Mouse (Mus musculus): ENCODE measurements around the gene Mrpl39. TPM values are rescaled to one million over a fixed set of nuclear protein-coding genes. Genes with fewer than 3 reads are reported as not detected.

The Mrpl39 gene
- polyA plus RNA-seq, 1 experiment from 2014 or later, result 44.9 TPM

DNA sequence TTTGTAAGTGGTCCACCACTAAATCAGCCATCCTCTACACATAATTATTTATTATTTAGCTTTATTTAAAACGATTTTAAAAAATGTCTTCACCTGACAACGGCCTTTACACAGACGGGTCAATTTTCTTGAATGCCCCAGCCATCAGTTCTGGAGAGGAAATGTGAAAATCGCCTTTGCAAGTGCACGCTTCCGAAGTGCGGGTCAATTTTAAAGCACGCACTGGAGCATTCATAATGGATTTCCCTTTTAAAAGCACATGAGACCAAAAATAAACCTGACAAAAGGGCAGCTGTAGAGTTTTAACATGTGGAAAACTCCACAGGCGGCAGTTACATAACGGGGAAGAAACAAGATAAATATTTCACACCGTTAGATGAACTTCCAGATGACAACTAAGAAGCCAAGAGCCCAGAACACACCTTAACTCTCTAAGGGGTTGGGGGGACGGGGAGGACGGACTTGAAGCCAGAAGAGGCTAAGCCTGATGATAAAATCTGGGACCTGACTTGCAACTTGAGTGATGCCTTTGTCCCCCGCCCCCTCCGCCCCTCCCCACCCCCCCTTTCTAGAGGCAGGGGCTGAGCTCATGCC lies 37.8 kb upstream of the Mrpl39 start:
- Histone ChIP-seq H3K36me3 (ENCODE audit: poor library complexity, severe bottlenecking) (no peaks in the 10 kb centered on the region), H3K4me1 (peaks cover 24% of the 10 kb centered on the region), H3K9me3 (replicated peaks) (no peaks in the 10 kb centered on the region), H3K9ac (peak overlapping the region; percentile 70), H3K4me3 (peak overlapping the region; percentile 57), H3K27me3 (no peaks in the 10 kb centered on the region), H3K27ac (peak overlapping the region; percentile 94), H3K4me2 (peak overlapping the region; percentile 70)
- WGBS, result 1% methylated on average over 15 of the region's 15 CpGs
- ATAC-seq, result peak; percentile 22

GRCm38 (mm10) chr16:84772496-84773267 lies 37.1 kb upstream of the Mrpl39 start:
- H3K9ac ChIP-seq, result no peak overlapping the region; the same call in 1 of the 2 replicates

GRCm38 (mm10) chr16:84771461-84771860 lies 35.9 kb upstream of the Mrpl39 start:
- peaks cover 21% of the 10 kb centered on the region for H3K4me1 ChIP-seq
- 95% methylated on average over 2 of the region's 2 CpGs for WGBS

More at GRCm38 (mm10) chr16:84772496-84773267, 37.1 kb upstream of the Mrpl39 start:
- H3K9me3 ChIP-seq (replicated peaks), result no peaks in the 10 kb centered on the region
- peaks cover 24% of the 10 kb centered on the region for H3K4me1 ChIP-seq
- H3K4me2 ChIP-seq, result peak overlapping the region; percentile 70
- no peaks in the 10 kb centered on the region for H3K36me3 ChIP-seq (ENCODE audit: poor library complexity, severe bottlenecking)
- 8% methylated on average over 8 of the region's 8 CpGs for WGBS
- no peaks in the 10 kb centered on the region for H3K27me3 ChIP-seq
- H3K27ac ChIP-seq, result peak overlapping the region; percentile 94
- H3K4me3 ChIP-seq, result peak overlapping the region; percentile 57
- peak; percentile 46 for ATAC-seq

DNA sequence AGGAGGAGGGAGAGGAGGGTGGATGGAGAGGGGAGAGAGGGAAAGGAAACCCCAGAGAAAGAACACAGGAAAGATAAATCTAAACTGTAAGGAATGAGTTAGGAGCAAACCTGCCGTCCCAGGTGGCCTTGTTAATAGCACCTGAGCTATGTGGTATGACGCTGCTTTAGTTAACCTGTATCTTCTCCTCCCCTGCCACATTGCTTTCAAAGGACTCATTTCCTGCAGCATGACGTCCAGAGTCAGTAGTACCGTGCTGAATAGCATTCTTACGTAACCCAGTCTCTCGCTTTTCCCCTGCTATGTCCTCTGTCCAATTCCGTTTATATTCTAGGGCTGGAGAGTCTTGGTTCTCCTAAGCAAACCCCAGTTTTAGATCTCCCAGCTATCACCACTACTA lies 35.3 kb upstream of the Mrpl39 start:
- 92% methylated on average over 7 of the region's 7 CpGs for WGBS
- no peaks in the 10 kb centered on the region for H3K9me3 ChIP-seq (replicated peaks)

More at GRCm38 (mm10) chr16:84771461-84771860, 35.9 kb upstream of the Mrpl39 start:
- ATAC-seq, result no peak
- H3K36me3 ChIP-seq (ENCODE audit: poor library complexity, severe bottlenecking), result no peaks in the 10 kb centered on the region
- H3K4me3 ChIP-seq, result no peak overlapping the region
- H3K4me2 ChIP-seq, result no peak overlapping the region
- no peaks in the 10 kb centered on the region for H3K27me3 ChIP-seq
- no peaks in the 10 kb centered on the region for H3K9me3 ChIP-seq (replicated peaks)
- no peak overlapping the region for H3K27ac ChIP-seq
- H3K9ac ChIP-seq, result no peak overlapping the region

GRCm38 (mm10) chr16:84769619-84770464 lies 34.3 kb upstream of the Mrpl39 start:
- Histone ChIP-seq H3K27ac (no peak overlapping the region), H3K36me3 (ENCODE audit: poor library complexity, severe bottlenecking) (no peaks in the 10 kb centered on the region), H3K4me1 (peaks cover 10% of the 10 kb centered on the region), H3K9ac (no peak overlapping the region), H3K27me3 (no peaks in the 10 kb centered on the region), H3K4me3 (no peak overlapping the region), H3K4me2 (no peak overlapping the region), H3K9me3 (replicated peaks) (no peaks in the 10 kb centered on the region)
- WGBS, result 88% methylated on average over 19 of the region's 19 CpGs
- no peak for ATAC-seq

More for the DNA sequence above, 35.3 kb upstream of the Mrpl39 start:
- H3K4me2 ChIP-seq, result no peak overlapping the region
- no peak overlapping the region for H3K4me3 ChIP-seq
- no peaks in the 10 kb centered on the region for H3K27me3 ChIP-seq
- no peaks in the 10 kb centered on the region for H3K36me3 ChIP-seq (ENCODE audit: poor library complexity, severe bottlenecking)
- H3K4me1 ChIP-seq, result peaks cover 15% of the 10 kb centered on the region
- H3K9ac ChIP-seq, result no peak overlapping the region
- no peak for ATAC-seq
- no peak overlapping the region for H3K27ac ChIP-seq

- H3K9ac ChIP-seq, result no peak overlapping the region
- H3K27me3 ChIP-seq, result no peaks in the 10 kb centered on the region
- H3K4me3 ChIP-seq, result no peak overlapping the region
- no peak for ATAC-seq
- H3K9me3 ChIP-seq (replicated peaks), result no peaks in the 10 kb centered on the region
- peaks cover 10% of the 10 kb centered on the region for H3K4me1 ChIP-seq
- no peak overlapping the region for H3K27ac ChIP-seq
- WGBS, result 59% methylated on average over 4 of the region's 4 CpGs
- H3K4me2 ChIP-seq, result no peak overlapping the region
- H3K36me3 ChIP-seq (ENCODE audit: poor library complexity, severe bottlenecking), result no peaks in the 10 kb centered on the region
These were observed 33.6 kb upstream of the Mrpl39 start for GRCm38 (mm10) chr16:84769182-84769581.

DNA sequence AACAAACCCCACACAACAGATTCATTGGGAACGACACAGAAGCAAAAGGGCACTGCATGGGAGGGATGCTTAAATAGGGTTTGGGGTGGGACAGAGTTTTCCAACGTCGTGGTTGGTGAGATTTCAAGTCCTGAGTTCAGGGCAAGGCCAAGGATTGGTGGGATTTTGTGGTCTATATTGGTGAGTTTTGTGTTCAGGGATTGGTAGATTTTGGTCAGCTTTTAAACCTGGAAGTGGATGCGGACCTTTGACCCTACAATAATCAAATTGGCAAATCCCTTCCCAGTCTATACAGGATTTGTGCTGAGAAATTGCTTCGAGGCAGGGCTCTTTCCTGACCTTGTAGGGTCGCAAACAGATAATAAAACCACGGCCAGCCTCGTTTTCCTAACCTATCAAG lies 32.4 kb upstream of the Mrpl39 start:
- Histone ChIP-seq H3K9me3 (replicated peaks) (no peaks in the 10 kb centered on the region), H3K4me1 (peaks cover 5% of the 10 kb centered on the region), H3K27me3 (no peaks in the 10 kb centered on the region), H3K36me3 (ENCODE audit: poor library complexity, severe bottlenecking) (no peaks in the 10 kb centered on the region), H3K4me2 (no peak overlapping the region), H3K9ac (no peak overlapping the region), H3K4me3 (no peak overlapping the region), H3K27ac (no peak overlapping the region)
- WGBS, result 87% methylated on average over 8 of the region's 8 CpGs
- no peak for ATAC-seq

GRCm38 (mm10) chr16:84745721-84746306 lies 10.3 kb upstream of the Mrpl39 start:
- Histone ChIP-seq H3K4me3 (no peak overlapping the region), H3K4me2 (no peak overlapping the region), H3K9me3 (replicated peaks) (no peaks in the 10 kb centered on the region), H3K27me3 (no peaks in the 10 kb centered on the region), H3K36me3 (ENCODE audit: poor library complexity, severe bottlenecking) (no peaks in the 10 kb centered on the region), H3K4me1 (no peaks in the 10 kb centered on the region), H3K27ac (no peak overlapping the region), H3K9ac (no peak overlapping the region)
- no peak for ATAC-seq
- 70% methylated on average over 6 of the region's 6 CpGs for WGBS

GRCm38 (mm10) chr16:84744703-84745490 lies 9.4 kb upstream of the Mrpl39 start:
- Histone ChIP-seq H3K27me3 (no peaks in the 10 kb centered on the region), H3K9me3 (replicated peaks) (no peaks in the 10 kb centered on the region), H3K4me2 (no peak overlapping the region), H3K36me3 (ENCODE audit: poor library complexity, severe bottlenecking) (no peaks in the 10 kb centered on the region), H3K4me3 (no peak overlapping the region), H3K4me1 (no peaks in the 10 kb centered on the region), H3K9ac (no peak overlapping the region), H3K27ac (no peak overlapping the region)
- 55% methylated on average over 10 of the region's 10 CpGs for WGBS
- ATAC-seq, result 0 out of 2 replicates have a peak, but pooled peaks have one; percentile 45

GRCm38 (mm10) chr16:84737358-84737757 lies 1.8 kb upstream of the Mrpl39 start:
- Histone ChIP-seq H3K4me3 (no peak overlapping the region), H3K27me3 (no peaks in the 10 kb centered on the region), H3K36me3 (ENCODE audit: poor library complexity, severe bottlenecking) (peaks cover 3% of the 10 kb centered on the region; the same call in 1 of the 2 replicates), H3K27ac (no peak overlapping the region), H3K4me1 (peaks cover 14% of the 10 kb centered on the region), H3K9ac (no peak overlapping the region), H3K9me3 (replicated peaks) (no peaks in the 10 kb centered on the region), H3K4me2 (no peak overlapping the region)
- WGBS, result 80% methylated on average over 3 of the region's 3 CpGs
- ATAC-seq, result no peak

- Histone ChIP-seq H3K9ac (peak overlapping the region; percentile 74), H3K4me1 (peaks cover 14% of the 10 kb centered on the region), H3K27me3 (no peaks in the 10 kb centered on the region), H3K9me3 (replicated peaks) (no peaks in the 10 kb centered on the region), H3K4me2 (peak overlapping the region; percentile 70), H3K4me3 (peak overlapping the region; percentile 74), H3K27ac (peak overlapping the region; percentile 27; the same call in 1 of the 2 replicates), H3K36me3 (ENCODE audit: poor library complexity, severe bottlenecking) (peaks cover 24% of the 10 kb centered on the region)
- peak; percentile 60 for ATAC-seq
- WGBS, result under 1% methylated on average over 15 of the region's 15 CpGs
These were observed 756 bp downstream of the Mrpl39 start for GRCm38 (mm10) chr16:84734806-84735165.

Data from forebrain, embryonic 13.5 days (tissue).